Mouse (Mus musculus): ENCODE data around the gene Iffo2.

DNA sequence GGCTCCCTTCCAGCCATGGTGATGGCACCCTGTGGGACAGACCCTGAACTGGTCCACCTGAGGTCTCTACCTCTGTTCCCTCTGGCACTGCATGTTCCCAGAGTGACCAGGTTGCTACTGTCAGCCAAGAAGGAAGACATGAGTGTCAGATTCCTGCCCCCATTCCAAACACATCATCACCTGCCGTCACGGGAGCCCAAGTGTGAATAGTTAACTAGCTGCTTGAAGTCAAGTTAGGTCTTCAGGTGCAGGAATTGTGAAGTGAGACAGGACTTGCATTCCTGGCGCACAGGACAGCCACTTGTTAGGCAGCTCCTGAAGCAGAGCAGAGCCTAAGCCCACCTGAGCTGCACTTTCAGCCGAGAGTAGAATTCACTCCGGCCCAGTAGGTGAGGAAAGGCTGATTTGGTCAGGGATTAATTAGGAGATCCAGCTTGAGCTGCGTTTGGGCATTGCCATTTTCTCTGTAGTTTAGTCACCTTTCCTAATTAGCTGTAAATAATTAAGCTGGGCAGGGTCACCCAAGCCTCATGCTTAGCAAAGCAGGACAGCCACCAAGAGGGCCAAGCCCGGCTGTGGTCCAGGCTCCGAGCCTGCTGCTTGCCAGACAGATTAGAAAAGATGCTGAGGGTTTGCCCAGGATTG, 46.8 kb upstream of the Iffo2 start:
- TF ChIP-seq EP300 (IDR thresholded peaks at IDR 0.05; ENCODE audit: low read length) (no peak), CTCF (conservative IDR thresholded peaks at IDR 0.05 in 1 of 2, IDR thresholded peaks at IDR 0.05 in 1 of 2; ENCODE audit: low read depth in 2 of 2, low read length in 2 of 2) (no peak), HCFC1 (IDR thresholded peaks at IDR 0.05; ENCODE audit: low read depth, low read length) (no peak), USF1 (IDR thresholded peaks at IDR 0.05; ENCODE audit: low read depth, low read length) (no peak), POLR2AphosphoS2 (IDR thresholded peaks at IDR 0.05; ENCODE audit: low read depth, low read length) (no peak), MAX (IDR thresholded peaks at IDR 0.05; ENCODE audit: low read length) (no peak)
